Mouse (Mus musculus) limb, embryonic 14.5 days (tissue): ENCODE results near the gene Zc3h4. TPM values are rescaled to one million over a fixed set of nuclear protein-coding genes. Genes with fewer than 3 reads are reported as not detected.

Source experiments
- ATAC-seq: fragments of 200-750 bp; cut with Nextera tagmentation; 2 replicates; pipeline ENCODE4 v1.8.0; 2017; ENCODE audit warnings: low read depth, moderate number of reproducible peaks, moderate TSS enrichment; ENCODE audit not compliant: low FRiP score
- DNase-seq: peaks from one replicate; pipeline ENCODE4 v3.0.0-alpha.2; 2015; ENCODE audit warnings: low spot score
- H3K27ac ChIP-seq: fragments of 300-500 bp; sonication (generic); replicated peaks from 2 replicates; pipeline ENCODE4 v1.5.1; 2014; ENCODE audit warnings: low read depth, mild to moderate bottlenecking, low read length, moderate library complexity, mixed read lengths
- H3K27me3 ChIP-seq: fragments of 300-500 bp; sonication (generic); 2 replicates; pipeline ENCODE4 v1.6.1; 2014; ENCODE audit warnings: low read length, mixed read lengths; ENCODE audit not compliant: control insufficient read depth, insufficient read depth
- H3K36me3 ChIP-seq: fragments of 300-500 bp; sonication (generic); 2 replicates; pipeline ENCODE4 v1.6.1; 2014; ENCODE audit warnings: mild to moderate bottlenecking, low read length, moderate library complexity, mixed read lengths; ENCODE audit not compliant: control insufficient read depth, insufficient read depth
- H3K4me1 ChIP-seq: fragments of 300-500 bp; sonication (generic); 2 replicates; pipeline ENCODE4 v1.6.1; 2014; ENCODE audit warnings: antibody characterized with exemption, low read length, mixed read lengths; ENCODE audit not compliant: control insufficient read depth, insufficient read depth
- H3K4me2 ChIP-seq: fragments of 300-500 bp; sonication (generic); replicated peaks from 2 replicates; pipeline ENCODE4 v1.6.1; 2014; ENCODE audit warnings: low read depth, mild to moderate bottlenecking, low read length, moderate library complexity; ENCODE audit not compliant: severe bottlenecking
- H3K4me3 ChIP-seq: fragments of 300-500 bp; sonication (generic); replicated peaks from 2 replicates; pipeline ENCODE4 v1.5.1; 2014; ENCODE audit warnings: low read length
- H3K9ac ChIP-seq: fragments of 300-500 bp; sonication (generic); 2 replicates; pipeline ENCODE4 v1.6.1; 2014; ENCODE audit warnings: mild to moderate bottlenecking, low read depth, low read length, moderate library complexity; ENCODE audit not compliant: severe bottlenecking
- H3K9me3 ChIP-seq: fragments of 300-500 bp; sonication (generic); 2 replicates; pipeline ENCODE4 v1.6.1; 2016; ENCODE audit warnings: low read length; ENCODE audit not compliant: control insufficient read depth
- POLR2A ChIP-seq: fragments of 200-500 bp; IDR thresholded peaks from 2 replicates; pipeline ENCODE4 v1.8.0; 2012; ENCODE audit warnings: inconsistent platforms, mild to moderate bottlenecking, moderate library complexity, borderline replicate concordance; ENCODE audit not compliant: insufficient read depth, insufficient read length; ENCODE audit errors: extremely low read depth
- WGBS: fragments of 180-500 bp; shearing (Covaris S2); extraction: QIAGEN DNeasy Blood & Tissue Kit; methylation state at CpG from one replicate; pipeline ENCODE4 v1.1.7; 2014; 5-methylcytosine and 5-hydroxymethylcytosine counted together
- polyA plus RNA-seq, 2 experiments: library from polyadenylated mRNA; depleted of rRNA in 1 of 2; stranded (reverse) in 1 of 2; unstranded in 1 of 2; fragments of >200 nt; fragmentation: Nextera tagmentation in 1 of 2; extraction: Ambion mirVana in 1 of 2; gene quantifications; 2 replicates each; pipeline versions ENCODE4 v1.2.1 to v1.2.3; 2012 to 2014

The Zc3h4 gene
- polyA plus RNA-seq, 2 experiments = 15.7 to 49.1 TPM

GRCm38 (mm10) chr7:16406978-16407377 is 6.3 kb downstream of the Zc3h4 start:
- Histone ChIP-seq H3K9me3 (no peaks in the 10 kb centered on the region), H3K4me1 (peaks cover 30% of the 10 kb centered on the region), H3K36me3 (peaks cover 10% of the 10 kb centered on the region; the same call in 1 of the 2 replicates), H3K4me2 (no peak overlapping the region), H3K9ac (no peak overlapping the region), H3K27ac (no peak overlapping the region), H3K27me3 (no peaks in the 10 kb centered on the region), H3K4me3 (no peak overlapping the region)
- WGBS = 95% methylated on average over 3 of the region's 3 CpGs
- no peak for ATAC-seq
- TF ChIP-seq POLR2A = no peak
- no peak for DNase-seq

GRCm38 (mm10) chr7:16411100-16411499 is 10.4 kb downstream of the Zc3h4 start:
- 88% methylated on average over 5 of the region's 5 CpGs for WGBS
- Histone ChIP-seq H3K4me3 (no peak overlapping the region), H3K27me3 (no peaks in the 10 kb centered on the region), H3K4me1 (peaks cover 3% of the 10 kb centered on the region), H3K27ac (no peak overlapping the region), H3K9ac (no peak overlapping the region), H3K36me3 (peaks cover 27% of the 10 kb centered on the region), H3K4me2 (no peak overlapping the region), H3K9me3 (no peaks in the 10 kb centered on the region)
- ATAC-seq (no peak), DNase-seq (no peak)
- TF ChIP-seq POLR2A = no peak

- Histone ChIP-seq H3K27ac (no peak overlapping the region), H3K9ac (no peak overlapping the region), H3K36me3 (peaks cover 40% of the 10 kb centered on the region), H3K9me3 (no peaks in the 10 kb centered on the region), H3K4me1 (no peaks in the 10 kb centered on the region), H3K4me2 (no peak overlapping the region), H3K27me3 (no peaks in the 10 kb centered on the region), H3K4me3 (no peak overlapping the region)
- DNase-seq (no peak), ATAC-seq (no peak)
- WGBS = 88% methylated on average over 8 of the region's 8 CpGs
- no peak for TF ChIP-seq POLR2A
These were observed 11.6 kb downstream of the Zc3h4 start for GRCm38 (mm10) chr7:16412220-16412896.

DNA sequence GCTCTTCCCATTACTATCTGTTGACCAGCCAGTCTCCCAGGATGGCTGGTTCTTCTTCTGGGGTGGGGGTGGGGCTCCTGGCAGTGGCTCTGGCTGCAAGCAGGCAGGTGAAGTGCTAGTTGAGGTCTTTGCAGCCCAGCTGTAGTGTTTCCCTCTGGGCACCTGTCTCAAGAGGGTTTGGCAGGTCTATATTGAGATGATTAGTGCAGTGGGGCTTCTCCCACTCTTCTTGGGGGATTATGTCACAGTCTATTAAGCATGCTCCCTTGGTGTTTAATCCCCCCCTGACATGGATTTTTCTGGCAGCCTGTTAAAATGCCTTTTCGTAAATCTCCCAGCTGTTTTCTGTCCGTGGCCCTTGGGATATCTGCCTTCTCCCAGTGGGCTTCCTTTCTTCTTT is 12.2 kb downstream of the Zc3h4 start:
- H3K4me3 ChIP-seq = no peak overlapping the region
- no peak for ATAC-seq
- DNase-seq = no peak
- H3K4me2 ChIP-seq = no peak overlapping the region
- H3K9ac ChIP-seq = no peak overlapping the region
- no peaks in the 10 kb centered on the region for H3K9me3 ChIP-seq
- TF ChIP-seq POLR2A = no peak
- 62% methylated on average over 2 of the region's 2 CpGs for WGBS
- no peaks in the 10 kb centered on the region for H3K4me1 ChIP-seq
- H3K27ac ChIP-seq = no peak overlapping the region
- H3K27me3 ChIP-seq = no peaks in the 10 kb centered on the region
- peaks cover 45% of the 10 kb centered on the region for H3K36me3 ChIP-seq

- H3K9ac ChIP-seq = no peak overlapping the region
- no peak overlapping the region for H3K4me2 ChIP-seq
- no peak for ATAC-seq
- no peaks in the 10 kb centered on the region for H3K4me1 ChIP-seq
- H3K27ac ChIP-seq = no peak overlapping the region
- WGBS = 88% methylated on average over 3 of the region's 3 CpGs
- no peak for DNase-seq
- no peaks in the 10 kb centered on the region for H3K27me3 ChIP-seq
- TF ChIP-seq POLR2A = no peak
- no peak overlapping the region for H3K4me3 ChIP-seq
- peaks cover 70% of the 10 kb centered on the region for H3K36me3 ChIP-seq
- no peaks in the 10 kb centered on the region for H3K9me3 ChIP-seq
These were observed 14.7 kb downstream of the Zc3h4 start for GRCm38 (mm10) chr7:16415426-16415825.
